Mouse (Mus musculus) CD4-positive, CD25-positive, alpha-beta regulatory T cell, adult 4 months (primary cell): ENCODE measurements at regions not wholly inside any gene's neighbourhood (a gene's known extent, or its start where the extent isn't known, plus 50 kb on each side); places are given as distances from the start of the nearest gene placed in this dataset.

Experiments
- ATAC-seq: one replicate; pipeline ENCODE4 v1.8.0; 2017

- ATAC-seq: no peak
Measured at GRCm38 (mm10) chr17:84107497-84107896, 80.2 kb downstream of the Zfp36l2 start.

- no peak for ATAC-seq
Measured at GRCm38 (mm10) chr17:84104242-84104641, 83.5 kb downstream of the Zfp36l2 start.

- no peak for ATAC-seq
Measured at GRCm38 (mm10) chr17:84103344-84103743, 84.4 kb downstream of the Zfp36l2 start.

GRCm38 (mm10) chr17:84101652-84102051 is 86.1 kb downstream of the Zfp36l2 start:
- ATAC-seq: no peak

GRCm38 (mm10) chr17:84100523-84100922 is 87.2 kb downstream of the Zfp36l2 start:
- ATAC-seq: no peak

- no peak for ATAC-seq
Measured at GRCm38 (mm10) chr17:84099737-84100136, 88.0 kb downstream of the Zfp36l2 start.

- ATAC-seq: no peak
Measured at GRCm38 (mm10) chr17:84097871-84098430, 89.8 kb downstream of the Zfp36l2 start.

- ATAC-seq: no peak
Measured at GRCm38 (mm10) chr17:84097286-84097685, 90.5 kb downstream of the Zfp36l2 start.

- ATAC-seq: no peak
Measured at GRCm38 (mm10) chr17:84096345-84097260, 91.1 kb downstream of the Zfp36l2 start.

- no peak for ATAC-seq
Measured at GRCm38 (mm10) chr17:84095829-84096228, 91.9 kb downstream of the Zfp36l2 start.

GRCm38 (mm10) chr17:84095089-84095488 is 92.7 kb downstream of the Zfp36l2 start:
- ATAC-seq: no peak

GRCm38 (mm10) chr17:84086394-84086793 is 101.4 kb downstream of the Zfp36l2 start:
- ATAC-seq: no peak

- no peak for ATAC-seq
Measured at GRCm38 (mm10) chr17:84085721-84086120, 102.0 kb downstream of the Zfp36l2 start.

- no peak for ATAC-seq
Measured at GRCm38 (mm10) chr17:84085232-84085631, 102.5 kb downstream of the Zfp36l2 start.

- peak; percentile 53 for ATAC-seq
Measured at GRCm38 (mm10) chr17:84083307-84084263, 104.2 kb downstream of the Zfp36l2 start.

- no peak for ATAC-seq
Measured at GRCm38 (mm10) chr17:84082571-84082970, 105.2 kb downstream of the Zfp36l2 start.

GRCm38 (mm10) chr17:84081751-84082352 is 105.9 kb downstream of the Zfp36l2 start:
- ATAC-seq: no peak

- ATAC-seq: no peak
Measured at GRCm38 (mm10) chr17:84075081-84075938, 112.4 kb downstream of the Zfp36l2 start.

GRCm38 (mm10) chr17:84074000-84074782 is 113.6 kb downstream of the Zfp36l2 start:
- ATAC-seq: no peak

- no peak for ATAC-seq
Measured at GRCm38 (mm10) chr17:84072426-84073030, 115.2 kb downstream of the Zfp36l2 start.
